Mouse (Mus musculus) embryonic stem cell, embryonic (primary cell): ENCODE measurements around the gene 5430419D17Rik.

Source experiments
- CTCF ChIA-PET, 4 experiments: fragments of 300-600 bp in 2 of 4; fragments of 350-600 bp in 2 of 4; sonication (Branson Sonifier 250); formaldehyde crosslinking; loops; one replicate each; lab custom pipeline; 2022; ENCODE audit warnings: inconsistent platforms in 2 of 4; lab: Charles Lee
- POLR2A ChIA-PET, 4 experiments: fragments of 300-600 bp in 2 of 4; fragments of 350-600 bp in 2 of 4; sonication (Branson Sonifier 250); formaldehyde crosslinking; loops; one replicate each; lab custom pipeline; 2022; ENCODE audit warnings: antibody characterized with exemption in 4 of 4, inconsistent platforms in 1 of 4; lab: Charles Lee

5430419D17Rik gene

GRCm38 (mm10) chr7:131264251-131264650 lies 90.0 kb downstream of the 5430419D17Rik start:
- ChIA-PET POLR2A (no interaction called here), CTCF (no interaction called here)

- ChIA-PET POLR2A (no interaction called here), CTCF (no interaction called here)
These were observed 91.6 kb downstream of the 5430419D17Rik start for GRCm38 (mm10) chr7:131265851-131266250.

GRCm38 (mm10) chr7:131297151-131297550 lies 122.9 kb downstream of the 5430419D17Rik start:
- POLR2A ChIA-PET, result no interaction called here
- CTCF ChIA-PET, result interaction anchor here in 1 of 4 experiments (0.6 kb wide), 1 partner anchor 185 kb away, joined by 4 read pairs; no protein-coding TSS in a partner anchor

GRCm38 (mm10) chr7:131303340-131303739 lies 129.1 kb downstream of the 5430419D17Rik start:
- ChIA-PET POLR2A (interaction anchor here in 2 of 4 experiments (0.5 to 1.5 kb wide), 3 partner anchors 14 to 321 kb away, joined by 3 to 5 read pairs (median 4); no protein-coding TSS in a partner anchor), CTCF (no interaction called here)

GRCm38 (mm10) chr7:131306733-131307132 lies 132.5 kb downstream of the 5430419D17Rik start:
- ChIA-PET POLR2A (no interaction called here), CTCF (no interaction called here)

GRCm38 (mm10) chr7:131314493-131314892 lies 140.3 kb downstream of the 5430419D17Rik start:
- ChIA-PET CTCF (no interaction called here), POLR2A (no interaction called here)

- CTCF ChIA-PET, result interaction anchor here in 2 of 4 experiments (0.5 to 1.4 kb wide), 3 partner anchors 118 to 206 kb away, joined by 3 to 4 read pairs (median 3); no protein-coding TSS in a partner anchor
These were observed 143.4 kb downstream of the 5430419D17Rik start for GRCm38 (mm10) chr7:131317587-131317986.

GRCm38 (mm10) chr7:131318340-131318739 lies 144.1 kb downstream of the 5430419D17Rik start:
- ChIA-PET POLR2A (interaction anchor here in 1 of 4 experiments (0.6 to 3.1 kb wide), 4 partner anchors 13 to 44 kb away, joined by 3 to 8 read pairs (median 4); partner anchors contain the start of gene 2310057M21Rik), CTCF (no interaction called here)

More at GRCm38 (mm10) chr7:131317587-131317986, 143.4 kb downstream of the 5430419D17Rik start:
- POLR2A ChIA-PET, result interaction anchor here in 1 of 4 experiments (0.8 to 3.1 kb wide), 5 partner anchors 13 to 45 kb away, joined by 3 to 8 read pairs (median 4); partner anchors contain the start of gene 2310057M21Rik

- CTCF ChIA-PET, result interaction anchor here in 1 of 4 experiments (0.5 kb wide), 1 partner anchor 26 kb away, joined by 6 read pairs; no protein-coding TSS in a partner anchor
- POLR2A ChIA-PET, result interaction anchor here in 1 of 4 experiments (0.7 kb wide), 1 partner anchor 20 kb away, joined by 4 read pairs; no protein-coding TSS in a partner anchor
These were observed 148.0 kb downstream of the 5430419D17Rik start, which contains the start of gene Cuzd1 for GRCm38 (mm10) chr7:131322192-131322591. Gene Cuzd1 (minus strand): TSS chr7:131322292.

GRCm38 (mm10) chr7:131327054-131327453 lies 152.9 kb downstream of the 5430419D17Rik start:
- CTCF ChIA-PET, result no interaction called here
- POLR2A ChIA-PET, result no interaction called here

GRCm38 (mm10) chr7:131329416-131329815 lies 155.2 kb downstream of the 5430419D17Rik start, which contains the start of gene Fam24b:
Gene Fam24b (minus strand): TSS chr7:131329516.
- ChIA-PET CTCF (interaction anchor here in 2 of 4 experiments (0.6 to 1.5 kb wide), 2 partner anchors 266 to 275 kb away, joined by 3 to 5 read pairs; no protein-coding TSS in a partner anchor), POLR2A (no interaction called here)

- POLR2A ChIA-PET, result interaction anchor here in 1 of 4 experiments (1.6 kb wide), 1 partner anchor 14 kb away, joined by 4 read pairs; no protein-coding TSS in a partner anchor
- CTCF ChIA-PET, result interaction anchor here in 2 of 4 experiments (0.6 to 0.7 kb wide), 2 partner anchors 31 to 365 kb away, joined by 3 read pairs; partner anchors contain the start of gene 2310057M21Rik (in 1 of the 2)
These were observed 157.5 kb downstream of the 5430419D17Rik start for GRCm38 (mm10) chr7:131331688-131332087.

GRCm38 (mm10) chr7:131333564-131333963 lies 159.4 kb downstream of the 5430419D17Rik start, which contains the start of gene Fam24a:
Gene Fam24a (plus strand): TSS chr7:131333864.
- POLR2A ChIA-PET, result interaction anchor here in 1 of 4 experiments (0.8 kb wide), 1 partner anchor 10 kb away, joined by 3 read pairs; no protein-coding TSS in a partner anchor
- CTCF ChIA-PET, result no interaction called here

GRCm38 (mm10) chr7:131337502-131338068 lies 163.4 kb downstream of the 5430419D17Rik start:
- POLR2A ChIA-PET, result interaction anchor here in 2 of 4 experiments (0.5 to 1.1 kb wide), 4 partner anchors 21 to 462 kb away, joined by 3 read pairs; no protein-coding TSS in a partner anchor

GRCm38 (mm10) chr7:131345856-131346541 lies 171.8 kb downstream of the 5430419D17Rik start:
- POLR2A ChIA-PET, result interaction anchor here in 2 of 4 experiments (1.0 to 1.2 kb wide), 3 partner anchors 8 to 24 kb away, joined by 3 read pairs; no protein-coding TSS in a partner anchor
- CTCF ChIA-PET, result no interaction called here

More at GRCm38 (mm10) chr7:131337502-131338068, 163.4 kb downstream of the 5430419D17Rik start:
- CTCF ChIA-PET, result no interaction called here
